Mouse (Mus musculus) hindbrain, embryonic 12.5 days (tissue): ENCODE results near the gene Amigo3. TPM values are rescaled to one million over a fixed set of nuclear protein-coding genes. Genes with fewer than 3 reads are reported as not detected.

Experiments used
- ATAC-seq: fragments of 200-750 bp; cut with Nextera tagmentation; 2 replicates; pipeline ENCODE4 v1.8.0; 2017; ENCODE audit warnings: moderate TSS enrichment; ENCODE audit not compliant: low FRiP score
- H3K27ac ChIP-seq: fragments of 300-500 bp; sonication (generic); 2 replicates; pipeline ENCODE4 v1.5.1; 2016; ENCODE audit warnings: mild to moderate bottlenecking
- H3K27me3 ChIP-seq: fragments of 300-500 bp; sonication (generic); 2 replicates; pipeline ENCODE4 v1.6.1; 2016; ENCODE audit warnings: mild to moderate bottlenecking
- H3K36me3 ChIP-seq: fragments of 300-500 bp; sonication (generic); 2 replicates; pipeline ENCODE4 v1.6.1; 2016; ENCODE audit warnings: mild to moderate bottlenecking
- H3K4me1 ChIP-seq: fragments of 300-500 bp; sonication (generic); 2 replicates; pipeline ENCODE4 v1.6.1; 2016
- H3K4me2 ChIP-seq: fragments of 300-500 bp; sonication (generic); replicated peaks from 2 replicates; pipeline ENCODE4 v1.6.1; 2016; ENCODE audit warnings: mild to moderate bottlenecking
- H3K4me3 ChIP-seq: fragments of 300-500 bp; sonication (generic); 2 replicates; pipeline ENCODE4 v1.5.1; 2016; ENCODE audit warnings: mild to moderate bottlenecking
- H3K9ac ChIP-seq: fragments of 300-500 bp; sonication (generic); 2 replicates; pipeline ENCODE4 v1.6.1; 2016; ENCODE audit warnings: mild to moderate bottlenecking, moderate library complexity
- H3K9me3 ChIP-seq: fragments of 300-500 bp; sonication (generic); replicated peaks from 2 replicates; pipeline ENCODE4 v1.6.1; 2016; ENCODE audit warnings: mild to moderate bottlenecking
- WGBS: fragments of 180-500 bp; shearing (Covaris S2); methylation state at CpG from one replicate; pipeline ENCODE4 v1.1.7; 2016; 5-methylcytosine and 5-hydroxymethylcytosine counted together
- polyA plus RNA-seq: library from polyadenylated mRNA; unstranded; fragments of >200 nt; fragmentation: Nextera tagmentation; extraction: Ambion mirVana; gene quantifications from 2 replicates; pipeline ENCODE4 v1.2.1, GENCODE M21; 2016

The Amigo3 gene
- polyA plus RNA-seq, 1 experiment from 2014 or later, result 3.9 TPM

GRCm38 (mm10) chr9:108069529-108069928, 16.6 kb downstream of the Amigo3 start:
- WGBS, result 91% methylated on average over 7 of the region's 7 CpGs
- Histone ChIP-seq H3K27me3 (no peaks in the 10 kb centered on the region), H3K9me3 (no peaks in the 10 kb centered on the region), H3K4me3 (no peak overlapping the region), H3K9ac (no peak overlapping the region), H3K27ac (no peak overlapping the region), H3K36me3 (peaks cover 35% of the 10 kb centered on the region), H3K4me1 (no peaks in the 10 kb centered on the region), H3K4me2 (no peak overlapping the region)
- no peak for ATAC-seq

- Histone ChIP-seq H3K9ac (no peak overlapping the region), H3K4me3 (no peak overlapping the region), H3K27ac (no peak overlapping the region), H3K4me1 (no peaks in the 10 kb centered on the region), H3K4me2 (no peak overlapping the region), H3K9me3 (no peaks in the 10 kb centered on the region), H3K36me3 (peaks cover 25% of the 10 kb centered on the region), H3K27me3 (no peaks in the 10 kb centered on the region)
- 90% methylated on average over 4 of the region's 4 CpGs for WGBS
- no peak for ATAC-seq
These were observed 18.8 kb downstream of the Amigo3 start for GRCm38 (mm10) chr9:108071801-108072200.

DNA sequence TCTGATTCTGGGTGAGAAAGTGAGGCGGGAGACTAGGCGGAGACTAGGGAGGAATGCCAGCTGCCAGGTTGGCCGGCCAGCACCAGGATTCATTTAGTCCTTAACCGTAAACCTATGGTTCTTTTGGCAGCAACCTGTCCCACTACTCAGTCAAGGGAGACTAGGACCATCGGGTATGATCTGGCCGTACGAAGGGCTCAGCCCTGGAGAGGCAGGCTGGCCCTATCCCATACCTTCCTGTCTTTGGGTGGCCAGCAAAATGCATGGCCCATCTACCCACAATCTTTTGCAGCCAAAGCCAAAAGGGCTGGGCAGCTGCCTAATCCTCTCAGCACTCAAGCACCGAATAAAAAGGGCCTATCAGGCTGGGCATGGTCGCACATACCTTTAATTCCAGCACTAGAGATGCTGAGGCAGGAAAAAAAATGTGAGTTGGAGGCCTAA, 19.5 kb downstream of the Amigo3 start:
- H3K4me1 ChIP-seq, result peaks cover under 1% of the 10 kb centered on the region
- H3K4me2 ChIP-seq, result no peak overlapping the region
- H3K9me3 ChIP-seq, result no peaks in the 10 kb centered on the region
- no peak overlapping the region for H3K27ac ChIP-seq
- 77% methylated on average over 9 of the region's 9 CpGs for WGBS
- no peaks in the 10 kb centered on the region for H3K27me3 ChIP-seq
- H3K9ac ChIP-seq, result no peak overlapping the region
- H3K4me3 ChIP-seq, result no peak overlapping the region
- H3K36me3 ChIP-seq, result peaks cover 25% of the 10 kb centered on the region
- ATAC-seq, result no peak

DNA sequence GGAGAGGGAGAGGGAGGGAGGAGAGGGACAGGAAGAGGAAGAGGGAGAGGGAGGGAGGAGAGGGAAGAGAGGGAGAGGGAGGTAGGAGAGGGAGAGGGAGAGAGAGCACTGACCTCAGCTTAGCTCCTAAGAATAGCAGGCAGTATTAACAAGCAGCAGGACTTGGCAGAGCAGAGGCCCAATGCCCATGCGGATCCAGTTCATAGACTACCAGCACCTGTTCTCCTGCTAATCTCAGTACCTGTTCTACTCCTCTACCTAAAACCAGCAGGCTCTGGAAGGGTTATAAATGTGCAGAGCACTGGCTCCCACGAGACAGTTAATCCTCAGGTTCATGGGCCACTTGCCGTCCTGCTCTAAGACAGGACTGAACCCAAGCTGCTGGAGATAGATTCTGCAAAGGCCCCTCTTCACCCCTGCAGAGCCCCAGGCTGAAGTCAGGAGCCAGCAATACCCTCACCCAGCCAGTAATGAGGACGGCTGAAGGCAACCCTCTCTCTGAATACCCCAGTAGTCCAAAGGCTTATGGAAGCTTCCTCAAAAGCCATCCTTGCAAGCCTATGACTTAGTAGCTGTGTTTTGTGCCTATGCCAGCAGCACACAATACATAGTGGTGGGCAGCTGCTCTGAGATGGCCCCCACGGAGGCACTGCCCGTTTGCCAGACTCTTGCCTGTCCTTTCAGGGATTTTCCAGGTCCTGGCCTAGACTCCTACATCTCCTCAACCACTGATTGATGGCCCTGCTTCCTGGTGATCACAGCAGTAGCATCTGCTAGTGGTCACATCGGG, 20.4 kb downstream of the Amigo3 start:
- peaks cover 25% of the 10 kb centered on the region for H3K36me3 ChIP-seq
- H3K27me3 ChIP-seq, result no peaks in the 10 kb centered on the region
- no peaks in the 10 kb centered on the region for H3K9me3 ChIP-seq
- peaks cover 9% of the 10 kb centered on the region for H3K4me1 ChIP-seq
- no peak overlapping the region for H3K27ac ChIP-seq
- no peak overlapping the region for H3K9ac ChIP-seq
- ATAC-seq, result no peak
- whole genome bisulfite sequencing, result 71% methylated on average over 7 of the region's 7 CpGs
- H3K4me3 ChIP-seq, result no peak overlapping the region
- no peak overlapping the region for H3K4me2 ChIP-seq

GRCm38 (mm10) chr9:108080168-108080567, 27.2 kb downstream of the Amigo3 start, which contains the start of gene Mst1:
Gene Mst1 (plus strand): TSS chr9:108080436.
- Histone ChIP-seq H3K27ac (no peak within 1 kb of the TSS), H3K9ac (peak within 1 kb of the TSS; percentile 87), H3K4me1 (peaks cover 18% of the 10 kb centered on the region), H3K4me3 (peak within 1 kb of the TSS; percentile 59), H3K27me3 (peaks cover 43% of the 10 kb centered on the region), H3K36me3 (peaks cover 15% of the 10 kb centered on the region), H3K9me3 (no peaks in the 10 kb centered on the region), H3K4me2 (peak within 1 kb of the TSS; percentile 87)
- WGBS, result 79% methylated on average over 5 of the region's 5 CpGs
- no peak for ATAC-seq

DNA sequence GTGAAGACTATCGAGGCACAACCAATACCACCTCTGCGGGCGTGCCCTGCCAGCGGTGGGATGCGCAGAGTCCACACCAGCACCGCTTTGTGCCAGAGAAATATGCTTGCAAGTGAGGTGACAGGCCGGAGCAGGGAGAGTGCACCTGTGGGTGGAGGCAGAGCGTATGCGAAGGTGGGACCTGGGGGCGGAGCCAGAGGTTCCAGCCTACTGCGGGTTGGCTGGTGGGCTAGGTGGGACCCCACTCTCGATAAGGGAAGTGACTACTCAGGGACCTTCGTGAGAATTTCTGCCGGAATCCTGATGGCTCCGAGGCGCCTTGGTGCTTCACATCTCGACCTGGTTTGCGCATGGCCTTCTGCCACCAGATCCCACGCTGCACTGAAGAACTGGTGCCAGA, 29.6 kb downstream of the Amigo3 start:
- Histone ChIP-seq H3K4me1 (peaks cover 17% of the 10 kb centered on the region), H3K4me2 (peak overlapping the region; percentile 24), H3K36me3 (peaks cover 38% of the 10 kb centered on the region), H3K9ac (0 out of 2 replicates have a peak overlapping the region, but pooled peaks have one; percentile 20), H3K4me3 (0 out of 2 replicates have a peak overlapping the region, but pooled peaks have one; percentile 5), H3K27me3 (peaks cover 43% of the 10 kb centered on the region), H3K27ac (no peak overlapping the region), H3K9me3 (no peaks in the 10 kb centered on the region)
- no peak for ATAC-seq
- WGBS, result 4% methylated on average over 19 of the region's 19 CpGs

DNA sequence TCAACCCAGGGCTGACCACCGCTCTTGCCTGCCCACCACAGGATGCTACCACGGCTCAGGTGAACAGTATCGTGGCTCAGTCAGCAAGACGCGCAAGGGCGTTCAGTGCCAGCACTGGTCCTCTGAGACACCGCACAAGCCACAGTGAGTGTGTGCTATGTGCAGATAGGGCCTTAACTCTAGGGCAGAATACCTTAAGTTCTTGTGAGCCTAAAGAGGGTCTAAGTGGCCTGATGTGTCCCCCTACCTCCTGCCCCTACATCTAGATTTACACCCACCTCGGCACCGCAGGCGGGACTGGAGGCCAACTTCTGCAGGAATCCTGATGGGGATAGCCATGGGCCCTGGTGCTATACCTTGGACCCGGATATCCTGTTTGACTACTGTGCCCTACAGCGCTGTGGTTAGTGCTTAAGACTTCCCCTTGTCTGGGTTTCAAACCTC, 30.1 kb downstream of the Amigo3 start, which contains the start of gene Rnf123:
Rnf123 (minus strand) TSS at position 359 of the 444 bp plus-strand sequence.
- Histone ChIP-seq H3K27me3 (peaks cover 43% of the 10 kb centered on the region), H3K9ac (0 out of 2 replicates have a peak within 1 kb of the TSS, but pooled peaks have one; percentile 20), H3K27ac (no peak within 1 kb of the TSS), H3K36me3 (peaks cover 43% of the 10 kb centered on the region), H3K4me2 (peak within 1 kb of the TSS; percentile 24), H3K4me1 (peaks cover 12% of the 10 kb centered on the region), H3K9me3 (no peaks in the 10 kb centered on the region), H3K4me3 (0 out of 2 replicates have a peak within 1 kb of the TSS, but pooled peaks have one; percentile 5)
- no peak for ATAC-seq
- WGBS, result 35% methylated on average over 12 of the region's 12 CpGs

- no peak overlapping the region for H3K4me3 ChIP-seq
- H3K27ac ChIP-seq, result no peak overlapping the region
- ATAC-seq, result no peak
- no peaks in the 10 kb centered on the region for H3K9me3 ChIP-seq
- peaks cover 49% of the 10 kb centered on the region for H3K36me3 ChIP-seq
- H3K27me3 ChIP-seq, result peaks cover 43% of the 10 kb centered on the region
- WGBS, result 83% methylated on average over 6 of the region's 6 CpGs
- peaks cover 7% of the 10 kb centered on the region for H3K4me1 ChIP-seq
- H3K4me2 ChIP-seq, result no peak overlapping the region
- H3K9ac ChIP-seq, result no peak overlapping the region
These were observed 30.6 kb downstream of the Amigo3 start for GRCm38 (mm10) chr9:108083561-108083960.

DNA sequence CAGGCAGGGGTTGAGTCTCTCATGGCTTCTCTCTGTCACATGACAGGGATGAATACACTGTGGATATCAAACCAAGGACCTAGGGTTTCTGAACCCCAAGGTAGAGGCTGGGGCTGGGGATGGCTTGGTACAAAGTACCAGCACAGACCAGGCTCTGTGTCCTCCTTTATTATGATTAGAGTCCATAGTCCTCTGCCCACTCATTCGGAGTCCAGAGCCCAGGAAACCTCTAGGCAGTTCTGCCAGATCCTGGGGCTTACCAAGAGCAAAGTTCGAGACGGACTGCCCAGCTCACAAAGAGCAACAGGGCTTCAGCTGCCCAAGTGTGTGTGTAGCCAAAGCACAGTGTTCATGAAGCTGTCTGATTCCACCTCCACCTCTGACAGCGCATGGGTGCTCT, 32.3 kb downstream of the Amigo3 start:
- Histone ChIP-seq H3K4me1 (no peaks in the 10 kb centered on the region; the same call in 1 of the 2 replicates), H3K36me3 (peaks cover 66% of the 10 kb centered on the region), H3K27ac (no peak overlapping the region), H3K4me3 (no peak overlapping the region), H3K9me3 (no peaks in the 10 kb centered on the region), H3K27me3 (peaks cover 39% of the 10 kb centered on the region), H3K9ac (no peak overlapping the region), H3K4me2 (no peak overlapping the region)
- no peak for ATAC-seq
- WGBS, result 95% methylated on average over 4 of the region's 4 CpGs

- Histone ChIP-seq H3K27me3 (no peaks in the 10 kb centered on the region), H3K9me3 (no peaks in the 10 kb centered on the region), H3K4me2 (no peak overlapping the region), H3K36me3 (peaks cover 72% of the 10 kb centered on the region), H3K4me1 (peaks cover 18% of the 10 kb centered on the region), H3K4me3 (no peak overlapping the region), H3K9ac (no peak overlapping the region), H3K27ac (no peak overlapping the region)
- WGBS, result 94% methylated on average over 7 of the region's 7 CpGs
- no peak for ATAC-seq
These were observed 37.7 kb downstream of the Amigo3 start for GRCm38 (mm10) chr9:108090611-108091120.

DNA sequence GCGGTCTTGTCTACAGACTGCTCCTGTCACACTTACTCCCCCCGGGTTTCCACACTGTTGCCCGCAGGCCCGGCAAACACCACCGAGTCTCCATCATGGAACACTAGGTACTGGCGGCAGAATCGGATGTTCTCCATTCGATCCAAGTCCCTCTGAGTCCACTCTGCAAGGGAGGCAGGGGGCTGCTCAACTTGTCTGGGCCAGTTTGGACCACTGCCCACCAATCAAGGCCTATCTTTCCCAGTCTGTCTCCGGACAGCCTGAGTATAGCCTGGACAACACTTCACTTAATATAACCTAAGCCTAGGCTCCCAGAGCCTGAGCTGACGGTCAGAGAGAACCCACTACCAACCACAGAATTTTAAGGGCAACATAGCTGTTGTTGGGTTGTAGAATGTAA, 40.6 kb downstream of the Amigo3 start:
- Histone ChIP-seq H3K9me3 (no peaks in the 10 kb centered on the region), H3K27me3 (no peaks in the 10 kb centered on the region), H3K4me1 (peaks cover 18% of the 10 kb centered on the region), H3K9ac (peak overlapping the region; percentile 87), H3K4me2 (peak overlapping the region; percentile 94), H3K27ac (peak overlapping the region; percentile 76; the same call in 1 of the 2 replicates), H3K4me3 (peak overlapping the region; percentile 88), H3K36me3 (peaks cover 50% of the 10 kb centered on the region)
- WGBS, result 80% methylated on average over 10 of the region's 10 CpGs
- no peak for ATAC-seq

DNA sequence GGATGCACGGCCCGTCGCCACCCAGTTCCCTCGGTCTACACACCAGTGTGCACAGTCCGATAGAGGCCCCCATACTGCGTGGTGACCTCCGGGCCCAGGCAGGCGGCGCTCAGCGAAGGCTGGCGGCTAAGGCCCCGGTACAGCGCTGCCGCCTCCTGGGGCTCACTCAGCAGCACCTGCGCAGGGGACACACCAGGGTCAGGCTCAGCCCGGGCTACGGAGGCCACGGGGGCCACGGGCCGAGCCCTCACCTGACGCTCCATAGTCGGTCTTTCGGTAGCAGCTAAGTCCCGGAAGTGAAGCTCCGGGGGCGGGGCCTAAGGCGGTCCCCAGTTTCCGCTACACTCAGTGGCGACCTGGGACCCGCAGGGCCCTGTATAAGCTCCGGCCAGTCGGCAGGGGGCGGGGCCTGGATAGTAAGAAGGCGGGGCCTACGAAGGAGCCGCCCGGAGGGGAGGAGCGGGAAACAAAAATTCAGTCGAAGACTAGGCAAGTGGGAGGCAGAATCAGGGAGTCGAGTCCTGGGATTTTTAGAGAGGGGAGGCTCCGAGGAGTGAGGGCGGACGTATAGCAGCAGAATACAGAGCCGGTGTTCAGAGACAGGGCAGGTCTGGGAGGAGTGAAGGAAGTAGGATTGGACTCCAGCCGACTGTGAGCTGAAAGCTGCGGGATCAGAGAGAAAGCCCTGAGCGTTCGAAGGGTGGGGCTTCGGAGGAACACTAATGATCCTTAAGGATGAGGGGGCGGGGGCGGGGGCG, 41.4 kb downstream of the Amigo3 start, which contains the start of gene Apeh:
Apeh (minus strand) TSS at position 423 of the 758 bp plus-strand sequence.
- under 1% methylated on average over 52 of the region's 52 CpGs for WGBS
- no peaks in the 10 kb centered on the region for H3K27me3 ChIP-seq
- peak within 1 kb of the TSS; percentile 76 for H3K27ac ChIP-seq
- H3K4me3 ChIP-seq, result peak within 1 kb of the TSS; percentile 88
- no peaks in the 10 kb centered on the region for H3K9me3 ChIP-seq
- peaks cover 18% of the 10 kb centered on the region for H3K4me1 ChIP-seq
- H3K9ac ChIP-seq, result peak within 1 kb of the TSS; percentile 87
- H3K4me2 ChIP-seq, result peak within 1 kb of the TSS; percentile 94
- peaks cover 47% of the 10 kb centered on the region for H3K36me3 ChIP-seq
- ATAC-seq, result peak; percentile 94
